Mouse (Mus musculus) G1E (cell line): Measurements from ENCODE around the gene Tnfrsf23.

Experiments
- CTCF ChIP-seq: IDR thresholded peaks from 2 replicates; pipeline ENCODE4 v1.5.1; 2012; ENCODE audit warnings: low read depth, low read length, inconsistent platforms, mixed read lengths
- TAL1 ChIP-seq: conservative IDR thresholded peaks from 2 replicates; pipeline ENCODE4 v1.6.1; 2012; ENCODE audit warnings: low read depth, low read length, inconsistent platforms, mixed read lengths

DNA sequence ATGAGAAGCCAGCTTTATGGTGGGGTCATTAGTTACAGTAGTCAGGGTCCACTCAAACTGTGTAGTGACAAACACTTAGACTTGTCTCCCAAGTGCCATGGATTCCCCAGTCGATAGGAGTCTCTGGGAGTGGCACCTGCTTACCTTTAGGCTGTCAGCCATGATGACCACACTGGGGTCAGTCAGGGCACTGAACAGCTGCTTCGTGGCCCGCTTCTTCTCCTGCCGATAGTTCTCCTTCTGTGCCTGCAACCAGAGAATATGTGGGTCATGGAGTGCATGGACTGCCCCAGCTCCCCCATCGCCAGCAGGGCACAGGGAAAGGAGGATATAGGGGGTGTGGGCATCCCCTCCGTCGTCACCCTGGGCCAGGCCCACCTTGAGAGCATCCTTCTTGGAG, 23.7 kb upstream of the Tnfrsf23 start:
- TF ChIP-seq CTCF (no peak), TAL1 (no peak)
